Mouse (Mus musculus) embryo, embryonic 11.5 days (tissue): ENCODE data around the gene Atp1a4.

ENCODE experiments used
- DNase-seq: peaks from one replicate; pipeline ENCODE4 v3.0.0-alpha.2; 2012; ENCODE audit warnings: low read depth, low spot score

The Atp1a4 gene

GRCm38 (mm10) chr1:172219451-172220406, 38.5 kb downstream of the Atp1a4 start, which contains the start of gene Casq1:
Casq1 (minus strand) TSS chr1:172219868.
- DNase-seq = no peak

GRCm38 (mm10) chr1:172218164-172218910, 39.9 kb downstream of the Atp1a4 start:
- DNase-seq = no peak

- DNase-seq = peak; percentile 85
Measured at GRCm38 (mm10) chr1:172217148-172217547, 41.1 kb downstream of the Atp1a4 start.

- no peak for DNase-seq
Measured at GRCm38 (mm10) chr1:172214748-172215147, 43.5 kb downstream of the Atp1a4 start.

- no peak for DNase-seq
Measured at GRCm38 (mm10) chr1:172213771-172214170, 44.4 kb downstream of the Atp1a4 start.

- DNase-seq = no peak
Measured at GRCm38 (mm10) chr1:172212776-172213175, 45.4 kb downstream of the Atp1a4 start.

- no peak for DNase-seq
Measured at GRCm38 (mm10) chr1:172207111-172207584, 51.1 kb downstream of the Atp1a4 start.

- no peak for DNase-seq
Measured at GRCm38 (mm10) chr1:172206141-172206917, 51.9 kb downstream of the Atp1a4 start, which contains the start of gene Pea15a. Pea15a (minus strand) TSS chr1:172206804.

- DNase-seq = no peak
Measured at GRCm38 (mm10) chr1:172205741-172206087, 52.5 kb downstream of the Atp1a4 start.

GRCm38 (mm10) chr1:172204814-172205740, 53.1 kb downstream of the Atp1a4 start:
- DNase-seq = no peak

GRCm38 (mm10) chr1:172204033-172204813, 54.0 kb downstream of the Atp1a4 start:
- no peak for DNase-seq

- DNase-seq = no peak
Measured at GRCm38 (mm10) chr1:172203566-172203965, 54.6 kb downstream of the Atp1a4 start.

- no peak for DNase-seq
Measured at GRCm38 (mm10) chr1:172202894-172203522, 55.2 kb downstream of the Atp1a4 start.

GRCm38 (mm10) chr1:172201967-172202880, 56.0 kb downstream of the Atp1a4 start:
- DNase-seq = no peak

GRCm38 (mm10) chr1:172200871-172201447, 57.3 kb downstream of the Atp1a4 start:
- DNase-seq = no peak

- DNase-seq = no peak
Measured at GRCm38 (mm10) chr1:172200161-172200560, 58.1 kb downstream of the Atp1a4 start.

- DNase-seq = no peak
Measured at GRCm38 (mm10) chr1:172198996-172199395, 59.2 kb downstream of the Atp1a4 start.

GRCm38 (mm10) chr1:172198316-172198715, 59.9 kb downstream of the Atp1a4 start:
- no peak for DNase-seq
